Mouse (Mus musculus) embryonic facial prominence, embryonic 10.5 days (tissue): ENCODE measurements around the gene Gm2026. TPM values are rescaled to one million over a fixed set of nuclear protein-coding genes. Genes with fewer than 3 reads are reported as not detected.
"Not testable (repeated sequence)": the region's sequence is repeated elsewhere in the genome, so short reads cannot be mapped to it uniquely, and the experiment has no call there.

Experiments
- DNase-seq: peaks from one replicate; pipeline ENCODE4 v3.0.0-alpha.2; 2017; ENCODE audit warnings: low spot score
- H3K27ac ChIP-seq: fragments of 300-500 bp; sonication (generic); replicated peaks from 2 replicates; pipeline ENCODE4 v1.5.1; 2016; ENCODE audit warnings: mild to moderate bottlenecking
- H3K27me3 ChIP-seq: fragments of 300-500 bp; sonication (generic); replicated peaks from 2 replicates; pipeline ENCODE4 v1.6.1; 2016; ENCODE audit warnings: low read depth, mild to moderate bottlenecking; ENCODE audit not compliant: poor library complexity, severe bottlenecking
- H3K36me3 ChIP-seq: fragments of 300-500 bp; sonication (generic); replicated peaks from 2 replicates; pipeline ENCODE4 v1.6.1; 2016; ENCODE audit warnings: mild to moderate bottlenecking, moderate library complexity
- H3K4me1 ChIP-seq: fragments of 300-500 bp; sonication (generic); 2 replicates; pipeline ENCODE4 v1.6.1; 2016
- H3K4me3 ChIP-seq: fragments of 300-500 bp; sonication (generic); 2 replicates; pipeline ENCODE4 v1.5.1; 2016; ENCODE audit warnings: mild to moderate bottlenecking, moderate library complexity
- H3K9me3 ChIP-seq: fragments of 300-500 bp; sonication (generic); 2 replicates; pipeline ENCODE4 v1.6.1; 2016; ENCODE audit warnings: mild to moderate bottlenecking
- WGBS: fragments of 180-500 bp; shearing (Covaris S2); methylation state at CpG from one replicate; pipeline ENCODE4 v1.1.7; 2016; 5-methylcytosine and 5-hydroxymethylcytosine counted together
- polyA plus RNA-seq: library from polyadenylated mRNA; unstranded; fragments of >200 nt; fragmentation: Nextera tagmentation; extraction: Ambion mirVana; gene quantifications from 2 replicates; pipeline ENCODE4 v1.2.1, GENCODE M21; 2016

Gene Gm2026
- polyA plus RNA-seq = 24.4 and 30.2 TPM in 2 replicates

DNA sequence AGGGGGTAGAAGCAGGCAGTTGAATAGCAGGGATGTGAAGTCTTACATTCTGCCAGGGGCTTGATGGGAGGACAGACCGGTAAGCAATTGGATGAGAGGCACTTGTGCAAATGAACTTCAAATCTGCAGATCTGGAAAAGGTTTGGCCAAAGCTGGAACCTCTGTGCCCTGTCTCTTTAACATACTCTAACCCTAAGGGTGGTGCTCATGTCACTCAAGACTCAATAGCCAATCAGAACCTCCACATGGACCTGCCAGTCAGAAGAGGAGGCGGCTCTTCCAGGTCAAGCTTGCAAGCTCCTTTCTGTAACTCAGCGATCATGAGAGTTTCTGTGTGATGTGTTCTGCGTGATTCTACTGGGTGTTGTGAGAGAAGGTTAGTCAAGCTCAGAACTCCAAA is at the start of gene Gm2026:
Gm2026 (plus strand) TSS at position 301 of the 400 bp plus-strand sequence.
- not testable (repeated sequence) for H3K4me3 ChIP-seq, DNase-seq, H3K4me1 ChIP-seq, H3K27me3 ChIP-seq, H3K27ac ChIP-seq, H3K36me3 ChIP-seq, H3K9me3 ChIP-seq
- WGBS = no CpG with 5 or more reads among the region's 4 CpGs

DNA sequence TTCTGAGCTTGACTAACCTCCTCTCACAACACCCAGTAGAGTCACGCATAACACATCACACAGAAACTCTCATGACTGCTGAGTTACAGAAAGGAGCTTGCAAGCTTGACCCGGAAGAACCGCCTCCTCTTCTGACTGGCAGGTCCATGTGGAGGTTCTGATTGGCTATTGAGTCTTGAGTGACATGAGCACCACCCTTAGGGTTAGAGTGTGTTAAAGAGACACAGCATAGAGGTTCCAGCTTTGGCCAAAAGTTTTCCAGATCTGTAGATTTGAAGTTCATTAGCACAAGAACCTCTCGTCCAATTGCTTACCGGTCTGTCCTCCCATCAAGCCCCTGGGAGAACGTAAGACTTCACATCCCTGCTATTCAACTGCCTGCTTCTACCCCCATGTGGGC is 34.1 kb upstream of the Gm2026 start, which contains the start of gene Zfp966:
Zfp966 (minus strand) TSS at position 101 of the 400 bp plus-strand sequence.
- DNase-seq, H3K36me3 ChIP-seq, H3K27me3 ChIP-seq, H3K4me1 ChIP-seq, H3K27ac ChIP-seq, H3K9me3 ChIP-seq, H3K4me3 ChIP-seq: not testable (repeated sequence)
- WGBS = no CpG with 5 or more reads among the region's 6 CpGs

Other genes with a start within 250 kb of the Gm2026 start
- gene Gm2007, start 223.8 kb upstream of the Gm2026 start, polyA plus RNA-seq = not detected in 2 replicates
- 2.4 and 4.3 TPM in 2 replicates for gene Gm14288, start 164.2 kb upstream of the Gm2026 start, polyA plus RNA-seq
- 23.4 and 27.3 TPM in 2 replicates for gene Gm6710, start 96.1 kb upstream of the Gm2026 start, polyA plus RNA-seq
- gene Zfp966, start 34.2 kb upstream of the Gm2026 start, polyA plus RNA-seq = 6.5 and 7.0 TPM in 2 replicates
- gene Gm2004, start 184.5 kb downstream of the Gm2026 start, polyA plus RNA-seq = 1.8 and 3.1 TPM in 2 replicates